Mouse (Mus musculus): ENCODE measurements around the gene Pym1. TPM values are rescaled to one million over a fixed set of nuclear protein-coding genes. Genes with fewer than 3 reads are reported as not detected.
A peak's percentile ranks its signal among the peaks of the same experiment; 100 is the strongest.

The Pym1 gene
- polyA plus RNA-seq, 1 experiment from 2014 or later: 15.4 TPM

- H3K4me1 ChIP-seq (replicated peaks): peaks cover 50% of the 10 kb centered on the region
- peak overlapping the region; percentile 82 for H3K4me3 ChIP-seq
- WGBS: 44% methylated on average over 6 of the region's 6 CpGs
- H3K27ac ChIP-seq: peak overlapping the region; percentile 99
- ATAC-seq (replicated peaks; ENCODE audit: insufficient number of reproducible peaks, insufficient read depth, low FRiP score, low read depth): no peak
- peak overlapping the region; percentile 93 for H3K4me2 ChIP-seq
- H3K36me3 ChIP-seq: peaks cover 16% of the 10 kb centered on the region; the same call in 1 of the 2 replicates
- no peaks in the 10 kb centered on the region for H3K27me3 ChIP-seq
- peak overlapping the region; percentile 64 for H3K9ac ChIP-seq
- H3K9me3 ChIP-seq (replicated peaks): no peaks in the 10 kb centered on the region
These were observed 58.4 kb downstream of the Pym1 start for GRCm38 (mm10) chr10:128806086-128806485.

GRCm38 (mm10) chr10:128807018-128807417 lies 59.3 kb downstream of the Pym1 start:
- Histone ChIP-seq H3K9ac (peak overlapping the region; percentile 33), H3K4me2 (peak overlapping the region; percentile 93), H3K27me3 (no peaks in the 10 kb centered on the region), H3K9me3 (replicated peaks) (no peaks in the 10 kb centered on the region), H3K4me3 (peak overlapping the region; percentile 82), H3K36me3 (peaks cover 10% of the 10 kb centered on the region; the same call in 1 of the 2 replicates), H3K4me1 (replicated peaks) (peaks cover 50% of the 10 kb centered on the region), H3K27ac (no peak overlapping the region)
- 79% methylated on average over 8 of the region's 8 CpGs for WGBS
- ATAC-seq (replicated peaks; ENCODE audit: insufficient number of reproducible peaks, insufficient read depth, low FRiP score, low read depth): no peak

Other genes with a start within 250 kb of the Pym1 start
- 4.3 and 4.6 TPM in 2 replicates for gene Myl6b, start 249.2 kb upstream of the Pym1 start, polyA plus RNA-seq (2015; fragmentation: Nextera tagmentation; extraction: Ambion mirVana)
- gene Esyt1, start 222.0 kb upstream of the Pym1 start, polyA plus RNA-seq (2015; fragmentation: Nextera tagmentation; extraction: Ambion mirVana): 19.4 and 29.0 TPM in 2 replicates
- 10.2 and 11.0 TPM in 2 replicates for gene Zc3h10, start 200.1 kb upstream of the Pym1 start, polyA plus RNA-seq (2015; fragmentation: Nextera tagmentation; extraction: Ambion mirVana)
- 2,261 and 2,363 TPM in 2 replicates for gene Rpl41, start 198.6 kb upstream of the Pym1 start, polyA plus RNA-seq (2015; fragmentation: Nextera tagmentation; extraction: Ambion mirVana)
- 101 and 132 TPM in 2 replicates for gene Pa2g4, start 181.9 kb upstream of the Pym1 start, polyA plus RNA-seq (2015; fragmentation: Nextera tagmentation; extraction: Ambion mirVana)
- 3.4 and 5.0 TPM in 2 replicates for gene Erbb3, start 158.2 kb upstream of the Pym1 start, polyA plus RNA-seq (2015; fragmentation: Nextera tagmentation; extraction: Ambion mirVana)
- 359 and 409 TPM in 2 replicates for gene Rps26, start 121.1 kb upstream of the Pym1 start, polyA plus RNA-seq (2015; fragmentation: Nextera tagmentation; extraction: Ambion mirVana)
- gene Ikzf4, start 101.9 kb upstream of the Pym1 start, polyA plus RNA-seq (2015; fragmentation: Nextera tagmentation; extraction: Ambion mirVana): 1.3 and 1.4 TPM in 2 replicates
- gene Suox, start 73.8 kb upstream of the Pym1 start, polyA plus RNA-seq (2015; fragmentation: Nextera tagmentation; extraction: Ambion mirVana): 11.1 and 14.4 TPM in 2 replicates
- gene Rab5b, start 51.6 kb upstream of the Pym1 start, polyA plus RNA-seq (2015; fragmentation: Nextera tagmentation; extraction: Ambion mirVana): 61.0 and 67.8 TPM in 2 replicates
- gene Pmel, start 43.7 kb upstream of the Pym1 start, polyA plus RNA-seq (2015; fragmentation: Nextera tagmentation; extraction: Ambion mirVana): 2.5 and 2.7 TPM in 2 replicates
- gene Cdk2, start 42.9 kb upstream of the Pym1 start, polyA plus RNA-seq (2015; fragmentation: Nextera tagmentation; extraction: Ambion mirVana): 85.9 and 90.4 TPM in 2 replicates
- 5.4 and 10.1 TPM in 2 replicates for gene Dgka, start 3.0 kb upstream of the Pym1 start, polyA plus RNA-seq (2015; fragmentation: Nextera tagmentation; extraction: Ambion mirVana)
- gene Mmp19, start 43.0 kb downstream of the Pym1 start, polyA plus RNA-seq (2015; fragmentation: Nextera tagmentation; extraction: Ambion mirVana): 1.6 and 2.5 TPM in 2 replicates
- 35.2 and 42.5 TPM in 2 replicates for gene Dnajc14, start 56.2 kb downstream of the Pym1 start, polyA plus RNA-seq (2015; fragmentation: Nextera tagmentation; extraction: Ambion mirVana)
- 14.9 and 18.8 TPM in 2 replicates for gene Tmem198b, start 56.5 kb downstream of the Pym1 start, polyA plus RNA-seq (2015; fragmentation: Nextera tagmentation; extraction: Ambion mirVana)
- gene Sarnp, start 69.4 kb downstream of the Pym1 start, polyA plus RNA-seq (2015; fragmentation: Nextera tagmentation; extraction: Ambion mirVana): 145 and 168 TPM in 2 replicates
- gene Ormdl2, start 73.8 kb downstream of the Pym1 start, polyA plus RNA-seq (2015; fragmentation: Nextera tagmentation; extraction: Ambion mirVana): 34.3 and 42.6 TPM in 2 replicates
- 2.8 and 2.9 TPM in 2 replicates for gene Gdf11, start 143.8 kb downstream of the Pym1 start, polyA plus RNA-seq (2015; fragmentation: Nextera tagmentation; extraction: Ambion mirVana)
- 420 and 427 TPM in 2 replicates for gene Cd63, start 153.1 kb downstream of the Pym1 start, polyA plus RNA-seq (2015; fragmentation: Nextera tagmentation; extraction: Ambion mirVana)
- 10.5 and 11.8 TPM in 2 replicates for gene Rdh5, start 175.0 kb downstream of the Pym1 start, polyA plus RNA-seq (2015; fragmentation: Nextera tagmentation; extraction: Ambion mirVana)
- 208 and 212 TPM in 2 replicates for gene Bloc1s1, start 176.1 kb downstream of the Pym1 start, polyA plus RNA-seq (2015; fragmentation: Nextera tagmentation; extraction: Ambion mirVana)
- gene Itga7, start 185.9 kb downstream of the Pym1 start, polyA plus RNA-seq (2015; fragmentation: Nextera tagmentation; extraction: Ambion mirVana): 7.0 and 8.1 TPM in 2 replicates
- 0.11 TPM in 1 of 2 replicates, not detected in the other for gene Mettl7b, start 213.1 kb downstream of the Pym1 start, polyA plus RNA-seq (2015; fragmentation: Nextera tagmentation; extraction: Ambion mirVana)
- not detected in 2 replicates for gene Olfr9, start 241.5 kb downstream of the Pym1 start, polyA plus RNA-seq (2015; fragmentation: Nextera tagmentation; extraction: Ambion mirVana)

Measured in heart, embryonic 15.5 days (tissue).